In genomic region chr11:116493795-116494252, GRCm38 (mm10) we compare ENCODE assay signal across 8 mouse cellular contexts. TPM values are rescaled to one million over a fixed set of nuclear protein-coding genes. Genes with fewer than 3 reads are reported as not detected.
DNase-seq lines count a peak whose midpoint lies in the region; ATAC-seq and TF ChIP-seq lines count a peak whose summit lies in the region.

Gene Prpsap1 (minus strand): TSS chr11:116494202.

- 26% methylated on average over 4 of the region's 4 CpGs for WGBS in embryonic facial prominence, embryonic 12.5 days
- 27% methylated on average over 4 of the region's 4 CpGs for WGBS in heart, embryonic 12.5 days
- 24% methylated on average over 4 of the region's 4 CpGs for WGBS in liver, postnatal 0 days (ENCODE audit: insufficient replicate concordance)
- WGBS in neural tube, embryonic 11.5 days: 27% methylated on average over 4 of the region's 4 CpGs

- H3K4me3 ChIP-seq in embryonic facial prominence, embryonic 12.5 days: no peak within 1 kb of the TSS
- no peak within 1 kb of the TSS for H3K4me3 ChIP-seq in heart, embryonic 12.5 days
- H3K4me3 ChIP-seq in liver, postnatal 0 days (ENCODE audit: low read depth, low read length): no peak within 1 kb of the TSS
- H3K4me3 ChIP-seq in neural tube, embryonic 11.5 days (ENCODE audit: low read depth, low read length): no peak within 1 kb of the TSS

- peak; percentile 95 for TF ChIP-seq CTCF in liver, postnatal 0 days (IDR thresholded peaks at IDR 0.05; ENCODE audit: low read depth)

- no peaks in the 10 kb centered on the region for H3K36me3 ChIP-seq in embryonic facial prominence, embryonic 12.5 days
- H3K36me3 ChIP-seq in heart, embryonic 12.5 days: peaks cover under 1% of the 10 kb centered on the region; the same call in 1 of the 2 replicates
- H3K36me3 ChIP-seq in liver, postnatal 0 days (replicated peaks; ENCODE audit: insufficient read depth, low read length): no peaks in the 10 kb centered on the region
- H3K36me3 ChIP-seq in neural tube, embryonic 11.5 days (ENCODE audit: control insufficient read depth, insufficient read depth, low read length): no peaks in the 10 kb centered on the region

- peaks cover 7% of the 10 kb centered on the region for H3K4me1 ChIP-seq in embryonic facial prominence, embryonic 12.5 days
- H3K4me1 ChIP-seq in heart, embryonic 12.5 days (replicated peaks): peaks cover 18% of the 10 kb centered on the region
- peaks cover 14% of the 10 kb centered on the region for H3K4me1 ChIP-seq in liver, postnatal 0 days (ENCODE audit: insufficient read depth)
- peaks cover 7% of the 10 kb centered on the region for H3K4me1 ChIP-seq in neural tube, embryonic 11.5 days (ENCODE audit: control insufficient read depth, insufficient read depth, low read length)

- TF ChIP-seq EP300 in liver, postnatal 0 days (IDR thresholded peaks at IDR 0.05; ENCODE audit: low read depth): no peak

- no peaks in the 10 kb centered on the region for H3K9me3 ChIP-seq in embryonic facial prominence, embryonic 12.5 days
- H3K9me3 ChIP-seq in heart, embryonic 12.5 days (replicated peaks): no peaks in the 10 kb centered on the region
- H3K9me3 ChIP-seq in liver, postnatal 0 days (ENCODE audit: low read length): no peaks in the 10 kb centered on the region
- no peaks in the 10 kb centered on the region for H3K9me3 ChIP-seq in neural tube, embryonic 11.5 days (ENCODE audit: control insufficient read depth, low read length)

- H3K4me2 ChIP-seq in embryonic facial prominence, embryonic 12.5 days (replicated peaks): no peak within 1 kb of the TSS
- no peak within 1 kb of the TSS for H3K4me2 ChIP-seq in heart, embryonic 12.5 days
- H3K4me2 ChIP-seq in liver, postnatal 0 days (ENCODE audit: low read depth, low read length): no peak within 1 kb of the TSS
- 0 out of 2 replicates have a peak within 1 kb of the TSS, but pooled peaks have one; percentile 7 for H3K4me2 ChIP-seq in neural tube, embryonic 11.5 days (ENCODE audit: low read depth)

- H3K27me3 ChIP-seq in embryonic facial prominence, embryonic 12.5 days: no peaks in the 10 kb centered on the region
- no peaks in the 10 kb centered on the region for H3K27me3 ChIP-seq in heart, embryonic 12.5 days (replicated peaks)
- H3K27me3 ChIP-seq in liver, postnatal 0 days (ENCODE audit: insufficient read depth, low read length): no peaks in the 10 kb centered on the region
- no peaks in the 10 kb centered on the region for H3K27me3 ChIP-seq in neural tube, embryonic 11.5 days (ENCODE audit: control insufficient read depth, insufficient read depth, low read length)

- no peak for ATAC-seq in embryonic facial prominence, embryonic 12.5 days (ENCODE audit: insufficient number of reproducible peaks, insufficient read depth, low FRiP score, low TSS enrichment)
- no peak for ATAC-seq in heart, embryonic 12.5 days (ENCODE audit: insufficient number of reproducible peaks, low FRiP score)
- ATAC-seq in liver, postnatal 0 days: peak; percentile 14; the same call in 1 of the 2 replicates
- ATAC-seq in neural tube, embryonic 11.5 days (ENCODE audit: insufficient read depth, low FRiP score, low TSS enrichment): no peak

- H3K27ac ChIP-seq in embryonic facial prominence, embryonic 12.5 days: no peak within 1 kb of the TSS
- no peak within 1 kb of the TSS for H3K27ac ChIP-seq in heart, embryonic 12.5 days (ENCODE audit: poor library complexity, severe bottlenecking)
- H3K27ac ChIP-seq in liver, postnatal 0 days (ENCODE audit: low read depth): no peak within 1 kb of the TSS
- H3K27ac ChIP-seq in neural tube, embryonic 11.5 days (ENCODE audit: low read depth, low read length): peak within 1 kb of the TSS; percentile 60

- H3K9ac ChIP-seq in embryonic facial prominence, embryonic 12.5 days: no peak within 1 kb of the TSS
- H3K9ac ChIP-seq in heart, embryonic 12.5 days: no peak within 1 kb of the TSS
- no peak within 1 kb of the TSS for H3K9ac ChIP-seq in liver, postnatal 0 days (replicated peaks)
- H3K9ac ChIP-seq in neural tube, embryonic 11.5 days (ENCODE audit: low read length): no peak within 1 kb of the TSS

- DNase-seq in A20 (ENCODE audit: low read depth, low spot score): peak; percentile 83
- peak; percentile 83 for DNase-seq in NIH3T3 (ENCODE audit: low read depth)
- DNase-seq in kidney, postnatal 10 days: peak; percentile 65
- peak; percentile 75 for DNase-seq in liver, postnatal 0 days
- DNase-seq in neural tube, embryonic 11.5 days (ENCODE audit: low spot score): peak; percentile 69
- DNase-seq in thymus, postnatal 25 days: peak; percentile 53

RNA-seq across cellular contexts. Expression of gene Prpsap1, which starts in this region (rescaled TPM):
- polyA plus RNA-seq in embryonic facial prominence, embryonic 12.5 days (2016; fragmentation: Nextera tagmentation; extraction: Ambion mirVana): 197 and 211 TPM in 2 replicates
- 94.8 and 96.8 TPM in 2 replicates for polyA plus RNA-seq in heart, embryonic 12.5 days (2016; fragmentation: Nextera tagmentation; extraction: Ambion mirVana)
- polyA plus RNA-seq in liver, postnatal 0 days (2015; fragmentation: Nextera tagmentation; extraction: Ambion mirVana): 64.4 and 67.4 TPM in 2 replicates
- polyA plus RNA-seq in neural tube, embryonic 11.5 days (2014; fragmentation: Nextera tagmentation; extraction: Ambion mirVana): 212 and 222 TPM in 2 replicates
